Mouse (Mus musculus): ENCODE results near the gene 6330409D20Rik. TPM values are rescaled to one million over a fixed set of nuclear protein-coding genes. Genes with fewer than 3 reads are reported as not detected.

6330409D20Rik gene
- polyA plus RNA-seq, 1 experiment from 2014 or later = 3.0 TPM

DNA sequence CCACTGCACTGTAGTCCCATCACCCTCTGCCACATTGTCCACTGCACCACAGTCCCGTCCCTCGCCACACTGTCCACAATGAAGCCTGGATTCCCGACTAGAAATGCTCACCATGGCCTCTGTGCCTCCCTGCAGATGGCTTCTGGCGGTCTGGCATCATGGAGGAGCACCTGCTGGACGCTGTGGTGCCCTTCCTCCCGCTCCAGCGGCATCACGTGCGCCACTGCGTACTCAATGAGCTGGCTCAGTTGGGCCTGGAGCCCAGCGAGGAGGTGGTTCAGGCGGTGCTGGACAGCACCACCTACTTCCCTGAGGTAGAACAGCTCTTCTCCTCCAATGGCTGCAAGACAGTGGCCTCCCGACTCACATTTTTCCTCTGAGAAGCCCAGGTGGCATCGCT is 20.5 kb upstream of the 6330409D20Rik start:
- no peak for DNase-seq (ENCODE audit: low spot score)
- ATAC-seq (ENCODE audit: low FRiP score) = no peak
- WGBS = 91% methylated on average over 14 of the region's 14 CpGs
- Histone ChIP-seq H3K4me1 (replicated peaks; ENCODE audit: control insufficient read depth, insufficient read depth, low read length) (no peaks in the 10 kb centered on the region), H3K9ac (ENCODE audit: low read depth, low read length) (no peak overlapping the region), H3K36me3 (ENCODE audit: control insufficient read depth, insufficient read depth, low read length) (no peaks in the 10 kb centered on the region; the same call in 1 of the 2 replicates), H3K27me3 (ENCODE audit: control insufficient read depth, insufficient read depth, low read length) (no peaks in the 10 kb centered on the region), H3K4me2 (replicated peaks; ENCODE audit: low read depth, low read length) (no peak overlapping the region), H3K27ac (ENCODE audit: low read depth, low read length) (no peak overlapping the region), H3K9me3 (ENCODE audit: control insufficient read depth, low read length) (no peaks in the 10 kb centered on the region), H3K4me3 (ENCODE audit: low read depth, low read length) (no peak overlapping the region)

DNA sequence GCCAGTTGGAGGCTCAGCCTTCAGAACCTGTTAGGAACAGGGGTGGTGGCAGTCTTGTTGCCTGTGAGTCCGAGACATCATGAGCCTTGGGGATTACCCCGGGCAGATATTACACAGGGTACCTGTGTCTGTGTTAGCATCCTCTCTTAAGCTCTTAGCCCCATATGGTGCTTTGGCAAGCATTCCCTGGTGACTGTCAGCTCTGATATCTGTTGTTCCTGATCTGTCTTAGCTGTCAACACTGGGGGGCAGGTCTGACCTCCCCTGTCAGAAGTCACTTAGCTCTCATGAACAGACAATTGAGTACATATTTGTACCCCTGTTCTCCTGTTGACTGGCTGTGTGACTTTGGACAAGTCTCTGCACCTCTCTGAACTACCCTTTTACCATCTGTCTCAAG is 18.2 kb upstream of the 6330409D20Rik start:
- DNase-seq (ENCODE audit: low spot score) (no peak), ATAC-seq (ENCODE audit: low FRiP score) (no peak)
- H3K4me2 ChIP-seq (replicated peaks; ENCODE audit: low read depth, low read length) = no peak overlapping the region
- 82% methylated on average over 2 of the region's 2 CpGs for WGBS
- no peaks in the 10 kb centered on the region for H3K9me3 ChIP-seq (ENCODE audit: control insufficient read depth, low read length)
- no peaks in the 10 kb centered on the region; the same call in 1 of the 2 replicates for H3K36me3 ChIP-seq (ENCODE audit: control insufficient read depth, insufficient read depth, low read length)
- no peak overlapping the region for H3K4me3 ChIP-seq (ENCODE audit: low read depth, low read length)
- H3K27me3 ChIP-seq (ENCODE audit: control insufficient read depth, insufficient read depth, low read length) = no peaks in the 10 kb centered on the region
- H3K9ac ChIP-seq (ENCODE audit: low read depth, low read length) = peak overlapping the region; percentile 23; the same call in 1 of the 2 replicates
- H3K27ac ChIP-seq (ENCODE audit: low read depth, low read length) = no peak overlapping the region
- no peaks in the 10 kb centered on the region for H3K4me1 ChIP-seq (replicated peaks; ENCODE audit: control insufficient read depth, insufficient read depth, low read length)

- ATAC-seq (ENCODE audit: low FRiP score) (no peak), DNase-seq (ENCODE audit: low spot score) (no peak)
- H3K9me3 ChIP-seq (ENCODE audit: control insufficient read depth, low read length) = no peaks in the 10 kb centered on the region
- 69% methylated on average over 8 of the region's 8 CpGs for WGBS
- no peaks in the 10 kb centered on the region for H3K4me1 ChIP-seq (replicated peaks; ENCODE audit: control insufficient read depth, insufficient read depth, low read length)
- H3K4me2 ChIP-seq (replicated peaks; ENCODE audit: low read depth, low read length) = no peak overlapping the region
- H3K27ac ChIP-seq (ENCODE audit: low read depth, low read length) = no peak overlapping the region
- H3K4me3 ChIP-seq (ENCODE audit: low read depth, low read length) = no peak overlapping the region
- H3K27me3 ChIP-seq (ENCODE audit: control insufficient read depth, insufficient read depth, low read length) = no peaks in the 10 kb centered on the region
- peak overlapping the region; percentile 23; the same call in 1 of the 2 replicates for H3K9ac ChIP-seq (ENCODE audit: low read depth, low read length)
- no peaks in the 10 kb centered on the region; the same call in 1 of the 2 replicates for H3K36me3 ChIP-seq (ENCODE audit: control insufficient read depth, insufficient read depth, low read length)
Observed at GRCm38 (mm10) chr2:32758503-32758902, 17.7 kb upstream of the 6330409D20Rik start.

DNA sequence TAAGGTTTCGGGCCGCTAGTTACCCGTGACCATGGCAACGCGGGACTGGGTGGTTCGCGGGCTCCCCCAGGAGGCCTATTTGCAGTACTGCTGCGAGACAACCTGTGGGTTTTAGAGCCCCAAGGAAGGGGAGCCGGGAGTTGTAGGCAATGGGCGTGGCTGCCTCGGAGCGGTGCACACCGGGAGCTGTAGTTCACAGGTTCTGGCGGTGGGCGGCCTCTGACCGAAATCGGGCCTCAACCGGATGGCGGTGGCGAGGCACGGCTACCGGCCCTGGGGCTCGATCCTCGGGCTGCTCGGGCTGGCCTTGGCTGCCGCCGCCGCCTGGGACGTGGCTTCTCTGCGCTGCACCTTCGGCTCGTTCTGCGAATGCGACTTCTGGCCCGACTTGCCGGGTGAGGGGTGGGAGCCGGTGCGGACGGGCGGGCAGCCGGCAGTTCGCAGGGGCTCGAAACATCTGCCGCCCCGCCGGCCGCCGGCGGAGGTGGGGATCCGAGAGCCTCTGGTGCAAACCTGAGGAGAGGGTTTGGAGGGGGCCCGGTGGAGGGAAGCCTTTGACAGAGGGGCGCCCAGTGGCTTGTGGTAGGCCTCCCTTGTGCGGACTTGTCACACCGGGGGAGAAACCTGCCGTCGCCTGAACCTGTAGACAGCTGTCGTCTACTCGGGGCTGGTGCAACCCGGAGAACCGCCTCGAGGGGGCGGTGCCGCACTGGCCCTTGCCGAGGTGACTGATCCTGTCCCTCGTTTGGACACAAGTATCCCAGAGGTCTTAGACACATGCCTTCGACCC is 16.4 kb upstream of the 6330409D20Rik start, which contains the start of gene Tor2a:
Tor2a (plus strand) TSS at position 179 of the 790 bp plus-strand sequence.
- Histone ChIP-seq H3K9me3 (ENCODE audit: control insufficient read depth, low read length) (no peaks in the 10 kb centered on the region), H3K27me3 (ENCODE audit: control insufficient read depth, insufficient read depth, low read length) (no peaks in the 10 kb centered on the region), H3K4me1 (replicated peaks; ENCODE audit: control insufficient read depth, insufficient read depth, low read length) (peaks cover 3% of the 10 kb centered on the region; the same call in 1 of the 2 replicates), H3K4me3 (ENCODE audit: low read depth, low read length) (peak within 1 kb of the TSS; percentile 69), H3K27ac (ENCODE audit: low read depth, low read length) (peak within 1 kb of the TSS; percentile 78), H3K4me2 (replicated peaks; ENCODE audit: low read depth, low read length) (peak within 1 kb of the TSS; percentile 64), H3K36me3 (ENCODE audit: control insufficient read depth, insufficient read depth, low read length) (no peaks in the 10 kb centered on the region; the same call in 1 of the 2 replicates), H3K9ac (ENCODE audit: low read depth, low read length) (peak within 1 kb of the TSS; percentile 83)
- ATAC-seq (ENCODE audit: low FRiP score) (peak; percentile 92), DNase-seq (ENCODE audit: low spot score) (peak; percentile 98)
- WGBS = under 1% methylated on average over 66 of the region's 66 CpGs

- H3K9me3 ChIP-seq (ENCODE audit: control insufficient read depth, low read length) = no peaks in the 10 kb centered on the region
- H3K4me1 ChIP-seq (replicated peaks; ENCODE audit: control insufficient read depth, insufficient read depth, low read length) = peaks cover 3% of the 10 kb centered on the region; the same call in 1 of the 2 replicates
- no peak overlapping the region for H3K4me3 ChIP-seq (ENCODE audit: low read depth, low read length)
- H3K9ac ChIP-seq (ENCODE audit: low read depth, low read length) = no peak overlapping the region
- ATAC-seq (ENCODE audit: low FRiP score) (peak; percentile 20; the same call in 1 of the 2 replicates), DNase-seq (ENCODE audit: low spot score) (no peak)
- no peak overlapping the region for H3K4me2 ChIP-seq (replicated peaks; ENCODE audit: low read depth, low read length)
- 37% methylated on average over 6 of the region's 6 CpGs for WGBS
- H3K36me3 ChIP-seq (ENCODE audit: control insufficient read depth, insufficient read depth, low read length) = no peaks in the 10 kb centered on the region; the same call in 1 of the 2 replicates
- H3K27me3 ChIP-seq (ENCODE audit: control insufficient read depth, insufficient read depth, low read length) = no peaks in the 10 kb centered on the region
- H3K27ac ChIP-seq (ENCODE audit: low read depth, low read length) = no peak overlapping the region
Observed at GRCm38 (mm10) chr2:32756674-32757055, 15.8 kb upstream of the 6330409D20Rik start.

DNA sequence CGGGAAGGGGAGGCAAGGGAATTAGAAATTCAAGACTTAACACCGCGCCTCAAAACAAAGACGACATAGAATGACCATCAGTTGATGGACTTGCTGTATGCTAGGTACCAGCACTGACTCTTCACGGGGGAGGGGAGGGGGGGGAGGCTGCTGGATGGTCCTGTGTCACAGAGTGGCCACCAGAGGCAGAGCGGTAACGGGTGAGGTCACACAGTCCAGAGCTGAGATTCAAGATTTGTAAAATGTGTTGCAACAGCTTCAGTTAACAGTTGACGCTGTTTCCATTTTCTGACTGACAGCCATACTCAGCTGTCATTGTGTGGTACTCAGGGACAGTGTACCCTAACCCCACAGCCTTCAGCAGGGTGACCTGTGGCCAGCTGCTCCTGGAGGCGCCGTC is 11.4 kb upstream of the 6330409D20Rik start:
- peak overlapping the region; percentile 61 for H3K27ac ChIP-seq (ENCODE audit: low read depth, low read length)
- H3K36me3 ChIP-seq (ENCODE audit: control insufficient read depth, insufficient read depth, low read length) = no peaks in the 10 kb centered on the region
- H3K9me3 ChIP-seq (ENCODE audit: control insufficient read depth, low read length) = no peaks in the 10 kb centered on the region
- no peaks in the 10 kb centered on the region for H3K27me3 ChIP-seq (ENCODE audit: control insufficient read depth, insufficient read depth, low read length)
- H3K4me3 ChIP-seq (ENCODE audit: low read depth, low read length) = peak overlapping the region; percentile 29
- H3K9ac ChIP-seq (ENCODE audit: low read depth, low read length) = 0 out of 2 replicates have a peak overlapping the region, but pooled peaks have one; percentile 4
- peaks cover 5% of the 10 kb centered on the region for H3K4me1 ChIP-seq (replicated peaks; ENCODE audit: control insufficient read depth, insufficient read depth, low read length)
- peak overlapping the region; percentile 45 for H3K4me2 ChIP-seq (replicated peaks; ENCODE audit: low read depth, low read length)
- DNase-seq (ENCODE audit: low spot score) = peak; percentile 44
- WGBS = 65% methylated on average over 10 of the region's 10 CpGs
- ATAC-seq (ENCODE audit: low FRiP score) = peak; percentile 10; the same call in 1 of the 2 replicates

DNA sequence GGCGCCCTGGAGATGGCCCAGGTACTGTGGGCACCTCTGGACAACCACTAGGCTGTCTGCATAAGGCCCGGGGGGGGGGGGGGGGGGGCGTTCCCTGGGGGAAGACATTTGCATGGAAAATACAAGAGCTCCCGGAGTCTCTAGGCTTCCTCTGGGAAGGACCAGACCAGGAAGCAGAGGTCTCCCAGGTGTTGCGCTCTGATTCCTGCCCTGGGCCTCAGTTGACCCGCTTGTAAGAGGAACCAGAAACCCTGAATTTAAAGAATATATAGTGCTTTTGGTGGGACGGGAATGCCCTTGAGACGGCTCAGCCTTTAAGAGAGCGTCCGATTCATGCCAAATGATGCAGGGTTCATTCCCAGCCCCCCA is 10.8 kb upstream of the 6330409D20Rik start:
- DNase-seq (ENCODE audit: low spot score) = no peak
- 29% methylated on average over 8 of the region's 10 CpGs for WGBS
- H3K36me3 ChIP-seq (ENCODE audit: control insufficient read depth, insufficient read depth, low read length) = 0 out of 2 replicates have a peak, but pooled peaks cover 3% of the 10 kb centered on the region
- H3K27me3 ChIP-seq (ENCODE audit: control insufficient read depth, insufficient read depth, low read length) = no peaks in the 10 kb centered on the region
- ATAC-seq (ENCODE audit: low FRiP score) = no peak
- H3K4me3 ChIP-seq (ENCODE audit: low read depth, low read length) = peak overlapping the region; percentile 29
- peak overlapping the region; percentile 0; the same call in 1 of the 2 replicates for H3K9ac ChIP-seq (ENCODE audit: low read depth, low read length)
- H3K27ac ChIP-seq (ENCODE audit: low read depth, low read length) = peak overlapping the region; percentile 61
- H3K4me1 ChIP-seq (replicated peaks; ENCODE audit: control insufficient read depth, insufficient read depth, low read length) = peaks cover 5% of the 10 kb centered on the region
- no peaks in the 10 kb centered on the region for H3K9me3 ChIP-seq (ENCODE audit: control insufficient read depth, low read length)
- peak overlapping the region; percentile 45 for H3K4me2 ChIP-seq (replicated peaks; ENCODE audit: low read depth, low read length)

DNA sequence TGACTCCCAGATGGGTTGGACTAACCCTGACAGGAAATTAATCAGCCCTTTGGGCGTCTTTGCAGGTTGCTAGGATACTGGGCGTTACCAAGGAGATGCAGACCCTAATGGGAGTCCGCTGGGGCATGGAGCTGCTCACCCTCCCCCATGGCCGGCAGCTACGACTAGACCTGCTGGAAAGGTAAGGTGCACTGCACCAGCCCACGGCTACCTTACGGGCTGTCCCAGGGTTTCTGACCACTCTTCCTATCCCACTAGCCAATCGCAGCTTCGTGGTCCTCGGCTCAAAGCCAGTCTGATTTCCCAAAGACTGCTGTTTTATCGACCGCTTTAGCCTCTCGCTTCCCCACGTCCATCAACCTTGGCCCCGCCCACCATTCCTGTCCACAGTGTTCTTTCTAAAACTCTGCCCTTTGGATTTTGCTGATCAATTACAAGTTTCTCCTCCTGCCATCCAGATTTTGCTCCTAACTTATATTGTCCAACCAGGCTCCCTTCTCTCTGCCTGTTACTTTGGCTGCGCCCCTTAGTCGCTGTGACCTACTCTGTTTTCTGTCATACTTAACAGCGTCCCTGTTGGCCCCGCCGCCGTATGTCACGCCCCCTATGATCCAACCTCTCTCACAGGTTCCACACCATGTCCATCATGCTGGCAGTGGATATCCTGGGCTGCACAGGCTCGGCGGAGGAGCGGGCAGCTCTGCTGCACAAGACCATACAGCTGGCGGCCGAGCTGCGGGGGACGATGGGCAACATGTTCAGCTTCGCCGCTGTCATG is 10.3 kb upstream of the 6330409D20Rik start:
- DNase-seq (ENCODE audit: low spot score) (peak; percentile 89), ATAC-seq (ENCODE audit: low FRiP score) (peak; percentile 86)
- Histone ChIP-seq H3K27me3 (ENCODE audit: control insufficient read depth, insufficient read depth, low read length) (no peaks in the 10 kb centered on the region), H3K4me1 (replicated peaks; ENCODE audit: control insufficient read depth, insufficient read depth, low read length) (peaks cover 5% of the 10 kb centered on the region), H3K9me3 (ENCODE audit: control insufficient read depth, low read length) (no peaks in the 10 kb centered on the region), H3K4me2 (replicated peaks; ENCODE audit: low read depth, low read length) (peak overlapping the region; percentile 45), H3K36me3 (ENCODE audit: control insufficient read depth, insufficient read depth, low read length) (0 out of 2 replicates have a peak, but pooled peaks cover 3% of the 10 kb centered on the region), H3K27ac (ENCODE audit: low read depth, low read length) (peak overlapping the region; percentile 61), H3K9ac (ENCODE audit: low read depth, low read length) (peak overlapping the region; percentile 0; the same call in 1 of the 2 replicates), H3K4me3 (ENCODE audit: low read depth, low read length) (peak overlapping the region; percentile 29)
- WGBS = 4% methylated on average over 31 of the region's 31 CpGs

All from hindbrain, embryonic 11.5 days (tissue).